Mouse (Mus musculus) hindbrain, embryonic 16.5 days (tissue): ENCODE measurements around the gene AC140267.1. TPM values are rescaled to one million over a fixed set of nuclear protein-coding genes. Genes with fewer than 3 reads are reported as not detected.

Experiments
- ATAC-seq: fragments of 200-750 bp; cut with Nextera tagmentation; 2 replicates; pipeline ENCODE4 v1.8.0; 2017; ENCODE audit warnings: moderate TSS enrichment, moderate library complexity
- H3K27ac ChIP-seq: fragments of 300-500 bp; sonication (generic); 2 replicates; pipeline ENCODE4 v1.5.1; 2014; ENCODE audit warnings: low read depth, mild to moderate bottlenecking, control low read depth, low read length, moderate library complexity
- H3K27me3 ChIP-seq: fragments of 300-500 bp; sonication (generic); replicated peaks from 2 replicates; pipeline ENCODE4 v1.6.1; 2014; ENCODE audit warnings: low read length; ENCODE audit not compliant: control insufficient read depth, insufficient read depth
- H3K36me3 ChIP-seq: fragments of 300-500 bp; sonication (generic); 2 replicates; pipeline ENCODE4 v1.6.1; 2014; ENCODE audit warnings: mild to moderate bottlenecking, low read length, moderate library complexity, mixed read lengths; ENCODE audit not compliant: control insufficient read depth, insufficient read depth
- H3K4me1 ChIP-seq: fragments of 300-500 bp; sonication (generic); 2 replicates; pipeline ENCODE4 v1.6.1; 2014; ENCODE audit warnings: low read depth, low read length; ENCODE audit not compliant: control insufficient read depth, insufficient read depth
- H3K4me2 ChIP-seq: fragments of 300-500 bp; sonication (generic); 2 replicates; pipeline ENCODE4 v1.6.1; 2014; ENCODE audit warnings: mild to moderate bottlenecking, low read length, control low read depth, moderate library complexity
- H3K4me3 ChIP-seq: fragments of 300-500 bp; sonication (generic); 2 replicates; pipeline ENCODE4 v1.5.1; 2014; ENCODE audit warnings: mild to moderate bottlenecking, low read length, control low read depth, moderate library complexity
- H3K9ac ChIP-seq: fragments of 300-500 bp; sonication (generic); 2 replicates; pipeline ENCODE4 v1.6.1; 2014; ENCODE audit warnings: low read depth, mild to moderate bottlenecking, control low read depth, low read length, moderate library complexity
- H3K9me3 ChIP-seq: fragments of 300-500 bp; sonication (generic); 2 replicates; pipeline ENCODE4 v1.6.1; 2014; ENCODE audit warnings: mild to moderate bottlenecking, low read length, moderate library complexity; ENCODE audit not compliant: control insufficient read depth
- WGBS: fragments of 180-500 bp; shearing (Covaris S2); extraction: QIAGEN DNeasy Blood & Tissue Kit; methylation state at CpG from one replicate; pipeline ENCODE4 v1.1.7; 2014; 5-methylcytosine and 5-hydroxymethylcytosine counted together
- polyA plus RNA-seq: library from polyadenylated mRNA; unstranded; fragments of >200 nt; fragmentation: Nextera tagmentation; extraction: Ambion mirVana; gene quantifications from 2 replicates; pipeline ENCODE4 v1.2.1, GENCODE M21; 2015

The AC140267.1 gene
- polyA plus RNA-seq, 1 experiment from 2014 or later: not detected

DNA sequence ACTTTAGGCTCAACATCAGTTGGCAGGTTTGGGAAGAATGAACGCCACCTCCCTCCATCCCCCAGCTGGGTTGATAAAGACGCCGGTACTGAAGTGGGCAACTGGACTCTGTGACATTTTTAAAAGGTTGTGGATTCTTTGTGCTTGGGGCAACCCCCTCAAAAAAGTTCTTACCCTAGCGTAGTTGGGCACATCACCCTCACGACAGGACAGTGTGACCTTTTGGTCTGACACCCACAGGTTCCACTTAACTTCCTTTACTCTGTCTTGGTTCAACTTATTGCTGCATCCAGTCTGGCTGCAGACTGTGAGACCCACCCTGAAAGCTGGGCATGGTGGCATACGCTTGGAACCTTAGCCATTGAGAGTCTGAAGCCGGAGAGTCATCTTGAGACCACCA lies 11.9 kb upstream of the AC140267.1 start:
- Histone ChIP-seq H3K4me3 (no peak overlapping the region), H3K9ac (no peak overlapping the region), H3K9me3 (no peaks in the 10 kb centered on the region), H3K27me3 (no peaks in the 10 kb centered on the region), H3K4me1 (no peaks in the 10 kb centered on the region; the same call in 1 of the 2 replicates), H3K36me3 (no peaks in the 10 kb centered on the region), H3K4me2 (no peak overlapping the region), H3K27ac (no peak overlapping the region)
- ATAC-seq: no peak
- WGBS: 91% methylated on average over 7 of the region's 7 CpGs

DNA sequence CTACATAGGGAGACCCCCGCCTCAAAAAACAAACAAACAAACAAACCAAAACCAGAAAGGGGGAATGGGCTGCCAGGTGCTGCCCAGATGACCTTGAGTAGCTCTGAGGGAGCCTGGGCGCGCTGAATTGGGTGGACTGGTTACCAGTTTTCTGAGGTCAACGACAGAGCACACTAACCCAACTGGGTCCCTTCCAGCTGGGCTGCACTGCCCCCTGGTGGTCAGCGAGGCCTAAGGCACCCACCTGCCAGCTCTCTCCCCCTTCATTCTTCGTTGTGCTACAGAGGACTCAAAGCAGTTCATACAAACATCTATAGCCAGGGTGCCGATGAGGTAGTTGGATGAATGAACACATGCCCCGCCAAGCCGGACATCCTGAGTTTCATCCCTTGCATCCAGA lies 10.4 kb upstream of the AC140267.1 start:
- Histone ChIP-seq H3K4me2 (no peak overlapping the region), H3K9me3 (no peaks in the 10 kb centered on the region), H3K27ac (no peak overlapping the region), H3K9ac (no peak overlapping the region), H3K4me1 (no peaks in the 10 kb centered on the region; the same call in 1 of the 2 replicates), H3K4me3 (no peak overlapping the region), H3K27me3 (no peaks in the 10 kb centered on the region), H3K36me3 (no peaks in the 10 kb centered on the region)
- ATAC-seq: no peak
- WGBS: 23% methylated on average over 9 of the region's 9 CpGs

DNA sequence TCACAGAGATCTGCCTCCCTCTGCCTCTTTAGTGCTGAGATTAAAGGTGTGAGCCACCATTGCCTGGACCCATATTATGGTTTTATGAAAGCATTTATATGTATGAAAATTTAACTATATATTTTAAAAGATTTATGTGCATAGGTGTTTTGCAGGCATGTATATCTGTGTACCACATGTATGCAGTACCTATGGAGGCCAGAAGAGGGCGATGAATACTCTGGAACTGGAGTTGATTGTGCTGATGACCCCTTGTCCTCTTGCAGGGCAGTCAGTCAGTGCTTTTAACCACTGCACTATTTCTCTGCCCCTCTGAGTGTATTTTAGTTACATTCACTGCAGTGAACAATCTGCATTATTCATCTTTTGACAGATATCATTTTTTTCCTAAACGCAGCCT lies 9.8 kb upstream of the AC140267.1 start:
- Histone ChIP-seq H3K4me1 (no peaks in the 10 kb centered on the region; the same call in 1 of the 2 replicates), H3K4me3 (no peak overlapping the region), H3K9me3 (no peaks in the 10 kb centered on the region), H3K4me2 (no peak overlapping the region), H3K27me3 (no peaks in the 10 kb centered on the region), H3K36me3 (no peaks in the 10 kb centered on the region), H3K27ac (no peak overlapping the region), H3K9ac (no peak overlapping the region)
- no peak for ATAC-seq
- 44% methylated on average over 2 of the region's 2 CpGs for WGBS

DNA sequence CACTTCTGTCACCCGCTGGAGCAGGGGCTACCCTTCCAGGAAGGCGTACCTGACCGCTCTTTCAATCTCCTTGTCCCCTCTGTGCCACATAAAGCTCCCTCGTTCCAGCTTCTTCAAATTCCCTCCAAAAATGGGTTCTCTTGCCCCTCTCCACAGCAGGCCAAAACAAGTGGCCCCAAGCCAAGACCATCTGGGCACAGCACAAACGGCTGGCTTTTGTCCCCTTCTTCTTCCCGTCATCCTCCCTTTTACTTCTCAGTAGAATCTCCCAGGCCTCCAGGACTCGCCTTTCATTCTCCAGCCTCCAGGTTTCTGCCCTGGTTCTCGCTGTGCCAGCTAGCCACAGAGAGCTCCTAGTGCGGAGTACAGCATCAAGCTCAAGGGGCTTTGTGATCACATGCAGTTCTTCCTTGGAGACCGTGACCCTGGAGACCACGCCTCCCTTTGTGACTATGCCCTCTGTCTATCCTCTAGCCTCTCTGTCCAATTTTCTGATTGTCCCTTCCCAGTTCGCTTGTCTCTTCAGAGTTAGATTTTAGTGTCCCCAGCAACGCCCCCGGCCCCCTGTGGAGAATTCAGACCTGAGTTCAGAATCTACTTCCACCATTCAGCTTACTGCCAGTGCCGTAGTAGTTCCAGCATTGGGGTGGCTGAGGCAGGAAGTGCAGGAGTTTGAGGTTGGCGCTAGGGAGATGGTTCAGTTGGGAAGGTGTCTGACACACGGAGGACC lies 7.4 kb upstream of the AC140267.1 start:
- Histone ChIP-seq H3K4me1 (peaks cover 1% of the 10 kb centered on the region; the same call in 1 of the 2 replicates), H3K27ac (peak overlapping the region; percentile 18; the same call in 1 of the 2 replicates), H3K27me3 (no peaks in the 10 kb centered on the region), H3K4me3 (no peak overlapping the region), H3K9me3 (no peaks in the 10 kb centered on the region), H3K4me2 (0 out of 2 replicates have a peak overlapping the region, but pooled peaks have one; percentile 5), H3K36me3 (no peaks in the 10 kb centered on the region), H3K9ac (no peak overlapping the region)
- WGBS: 52% methylated on average over 17 of the region's 17 CpGs
- ATAC-seq: no peak

DNA sequence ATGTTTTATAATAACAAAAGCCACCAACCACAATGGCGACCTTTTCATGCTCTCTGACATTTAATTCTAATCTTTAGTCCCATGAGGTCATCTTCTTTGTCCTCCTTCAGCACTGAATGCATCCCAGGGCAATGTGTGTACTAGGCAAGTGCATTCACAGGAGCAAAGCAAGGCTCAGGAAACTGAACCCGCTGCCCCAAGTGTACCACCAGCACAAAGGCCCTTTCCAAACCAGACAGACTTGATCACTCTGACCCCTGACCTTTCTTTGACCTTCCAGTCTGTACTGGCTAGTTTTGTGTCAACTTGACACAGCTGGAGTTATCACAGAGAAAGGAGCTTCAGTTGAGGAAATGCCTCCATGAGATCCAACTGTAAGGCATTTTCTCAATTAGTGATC lies 3.3 kb upstream of the AC140267.1 start:
- no peak for ATAC-seq
- WGBS: 23% methylated on average over 2 of the region's 2 CpGs
- peaks cover 2% of the 10 kb centered on the region; the same call in 1 of the 2 replicates for H3K36me3 ChIP-seq
- H3K4me3 ChIP-seq: no peak overlapping the region
- H3K27me3 ChIP-seq: no peaks in the 10 kb centered on the region
- no peak overlapping the region for H3K9ac ChIP-seq
- H3K4me1 ChIP-seq: peaks cover 14% of the 10 kb centered on the region
- H3K9me3 ChIP-seq: no peaks in the 10 kb centered on the region
- H3K4me2 ChIP-seq: no peak overlapping the region
- H3K27ac ChIP-seq: no peak overlapping the region

DNA sequence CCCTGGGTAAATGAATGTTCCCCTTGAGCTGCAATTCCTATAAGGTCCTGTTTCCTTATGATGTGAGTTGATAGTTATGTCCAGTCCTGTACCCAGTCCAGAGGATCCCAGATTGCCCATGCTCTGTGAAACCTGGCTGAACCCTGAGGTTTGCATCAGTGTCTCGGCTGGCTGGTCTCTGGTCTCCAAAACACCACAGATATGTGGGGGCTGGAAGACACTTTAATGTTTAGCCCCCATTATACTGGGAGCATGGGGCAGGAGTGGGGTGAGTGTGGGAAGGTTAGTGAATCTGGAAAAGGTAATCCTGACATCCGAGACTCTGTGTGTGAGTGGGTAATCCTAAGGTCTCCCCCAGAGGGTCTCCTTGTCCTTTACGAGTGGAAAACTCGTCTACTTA lies 2.6 kb upstream of the AC140267.1 start:
- Histone ChIP-seq H3K27me3 (no peaks in the 10 kb centered on the region), H3K4me1 (peaks cover 14% of the 10 kb centered on the region), H3K4me2 (peak overlapping the region; percentile 95; the same call in 1 of the 2 replicates), H3K27ac (no peak overlapping the region; the same call in 1 of the 2 replicates), H3K36me3 (peaks cover 5% of the 10 kb centered on the region), H3K9ac (peak overlapping the region; percentile 63; the same call in 1 of the 2 replicates), H3K9me3 (no peaks in the 10 kb centered on the region), H3K4me3 (no peak overlapping the region)
- no peak for ATAC-seq
- WGBS: 69% methylated on average over 4 of the region's 4 CpGs

DNA sequence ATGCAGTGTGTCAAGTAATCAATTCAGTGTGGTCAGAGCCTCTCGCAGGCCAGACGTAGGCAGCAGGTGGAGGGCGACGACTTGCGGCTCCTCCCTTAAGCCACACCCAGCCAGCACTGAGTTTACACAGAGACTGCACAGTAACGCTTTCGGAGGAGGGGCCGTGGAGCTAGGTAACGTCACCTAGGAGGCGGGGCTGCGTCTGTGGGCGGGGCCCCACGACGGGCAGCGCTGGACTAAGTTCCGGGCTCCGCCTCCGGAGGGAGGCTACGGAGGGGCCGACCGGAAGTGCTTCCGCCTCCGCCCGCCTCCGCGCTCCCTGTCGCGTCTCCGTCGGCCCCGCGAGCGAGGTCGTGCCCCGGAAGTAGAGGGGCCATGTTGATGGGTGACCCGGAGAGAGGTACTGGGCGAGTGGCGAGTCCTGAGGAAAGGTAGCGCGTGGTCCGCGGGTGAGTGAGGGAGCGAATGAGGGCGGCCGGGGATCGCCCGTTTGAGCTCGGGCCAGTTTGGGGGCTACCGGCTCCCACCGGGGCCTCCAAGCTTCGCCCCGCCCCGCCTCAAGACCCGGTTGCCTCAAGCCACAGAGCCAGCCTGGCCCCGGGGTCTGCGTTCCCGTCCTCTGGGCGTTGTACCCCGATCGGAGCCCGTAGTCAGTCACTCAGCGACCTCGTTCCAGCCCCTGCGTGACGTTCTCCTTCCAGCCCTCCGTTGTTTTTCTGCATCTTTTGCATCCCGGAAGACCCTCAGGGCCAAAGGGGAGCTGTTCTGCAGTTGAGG lies 1.7 kb upstream of the AC140267.1 start, which contains the start of gene Mief1:
Gene Mief1, plus strand, starts transcription at position 286 of the 777 bp plus-strand sequence.
- H3K4me3 ChIP-seq: peak within 1 kb of the TSS; percentile 95
- peak within 1 kb of the TSS; percentile 86 for H3K27ac ChIP-seq
- WGBS: under 1% methylated on average over 57 of the region's 67 CpGs
- peak within 1 kb of the TSS; percentile 95 for H3K4me2 ChIP-seq
- peak within 1 kb of the TSS; percentile 87 for H3K9ac ChIP-seq
- no peaks in the 10 kb centered on the region for H3K27me3 ChIP-seq
- H3K9me3 ChIP-seq: no peaks in the 10 kb centered on the region
- H3K36me3 ChIP-seq: peaks cover 8% of the 10 kb centered on the region
- H3K4me1 ChIP-seq: peaks cover 14% of the 10 kb centered on the region
- ATAC-seq: peak; percentile 98

DNA sequence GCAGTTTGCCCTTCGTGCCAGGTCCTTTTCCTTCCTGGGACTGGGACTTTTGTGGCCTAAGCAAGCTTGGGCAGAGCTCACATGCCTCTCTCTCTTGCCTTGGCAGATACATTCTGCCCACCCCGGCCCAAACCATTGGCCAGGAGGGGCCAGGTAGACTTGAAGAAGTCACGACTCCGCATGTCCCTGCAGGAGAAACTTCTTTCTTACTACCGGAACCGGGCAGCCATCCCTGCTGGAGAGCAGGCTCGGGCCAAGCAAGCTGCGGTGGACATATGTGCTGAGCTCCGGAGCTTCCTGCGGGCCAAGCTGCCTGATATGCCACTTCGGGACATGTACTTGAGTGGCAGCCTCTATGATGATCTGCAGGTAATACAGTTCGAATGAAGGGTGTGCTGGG lies 12.5 kb downstream of the AC140267.1 start:
- Histone ChIP-seq H3K9me3 (no peaks in the 10 kb centered on the region), H3K4me2 (no peak overlapping the region), H3K27me3 (no peaks in the 10 kb centered on the region), H3K4me3 (no peak overlapping the region), H3K27ac (no peak overlapping the region), H3K36me3 (peaks cover 40% of the 10 kb centered on the region), H3K9ac (no peak overlapping the region), H3K4me1 (no peaks in the 10 kb centered on the region)
- ATAC-seq: no peak
- WGBS: 93% methylated on average over 12 of the region's 12 CpGs

DNA sequence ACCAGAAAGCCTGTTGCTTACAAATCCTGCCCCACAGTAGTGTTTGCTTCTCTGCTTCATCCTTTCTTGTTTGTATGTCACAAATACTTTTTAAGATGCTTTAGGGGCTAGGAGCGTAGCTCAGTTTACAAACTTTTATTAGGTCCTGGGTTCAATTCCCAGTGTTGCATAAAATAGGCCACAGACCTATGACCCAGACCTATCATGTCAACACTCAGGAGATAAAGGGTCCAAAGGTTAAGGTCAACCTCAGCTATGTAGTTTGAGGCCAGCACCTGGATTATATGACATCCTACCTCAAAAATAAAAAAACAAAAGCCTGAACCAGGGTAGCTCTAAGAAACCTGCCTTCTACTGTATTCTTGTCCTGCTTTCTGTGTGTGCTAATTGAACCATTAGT lies 13.0 kb downstream of the AC140267.1 start:
- H3K27ac ChIP-seq: no peak overlapping the region
- WGBS: 96% methylated on average over 1 of the region's 1 CpGs
- no peaks in the 10 kb centered on the region for H3K27me3 ChIP-seq
- no peaks in the 10 kb centered on the region; the same call in 1 of the 2 replicates for H3K4me1 ChIP-seq
- H3K4me2 ChIP-seq: no peak overlapping the region
- H3K4me3 ChIP-seq: no peak overlapping the region
- no peak for ATAC-seq
- H3K9ac ChIP-seq: no peak overlapping the region
- H3K9me3 ChIP-seq: no peaks in the 10 kb centered on the region
- H3K36me3 ChIP-seq: peaks cover 35% of the 10 kb centered on the region
